Mouse (Mus musculus) gastrocnemius, postnatal 14 days (tissue): ENCODE measurements at regions not wholly inside any gene's neighbourhood (a gene's known extent, or its start where the extent isn't known, plus 50 kb on each side); places are given as distances from the start of the nearest gene placed in this dataset.

Source experiments
- DNase-seq: peaks from one replicate; pipeline ENCODE4 v3.0.0; 2021; ENCODE audit warnings: mixed read lengths
- intact Hi-C: fragments of 180-260 bp; cut with DNase I; formaldehyde crosslinking; loops from one replicate; pipeline ENCODE4 v1.15.1; 2025; ENCODE audit warnings: low total_unique reads

GRCm38 (mm10) chr9:116375658-116376357, 200.6 kb upstream of the Tgfbr2 start:
- DNase-seq = peak; percentile 90
- intact Hi-C loops = no loop called here

- intact Hi-C loops = no loop called here
- no peak for DNase-seq
These were observed 199.2 kb upstream of the Tgfbr2 start for GRCm38 (mm10) chr9:116374343-116374742.

GRCm38 (mm10) chr9:116373396-116373795, 198.2 kb upstream of the Tgfbr2 start:
- DNase-seq = no peak
- intact Hi-C loops = no loop called here

GRCm38 (mm10) chr9:116369059-116369718, 194.0 kb upstream of the Tgfbr2 start:
- intact Hi-C loops = no loop called here
- DNase-seq = no peak

GRCm38 (mm10) chr9:116366713-116367112, 191.6 kb upstream of the Tgfbr2 start:
- no peak for DNase-seq
- intact Hi-C loops = no loop called here

GRCm38 (mm10) chr9:116366193-116366592, 191.0 kb upstream of the Tgfbr2 start:
- intact Hi-C loops = no loop called here
- DNase-seq = peak; percentile 14

- intact Hi-C loops = no loop called here
- DNase-seq = no peak
These were observed 190.5 kb upstream of the Tgfbr2 start for GRCm38 (mm10) chr9:116365701-116366100.

GRCm38 (mm10) chr9:116365016-116365685, 190.0 kb upstream of the Tgfbr2 start:
- no peak for DNase-seq
- intact Hi-C loops = no loop called here

GRCm38 (mm10) chr9:116361092-116361491, 185.9 kb upstream of the Tgfbr2 start:
- intact Hi-C loops = no loop called here
- DNase-seq = no peak

- intact Hi-C loops = no loop called here
- DNase-seq = no peak
These were observed 179.0 kb upstream of the Tgfbr2 start for GRCm38 (mm10) chr9:116354056-116354732.

- DNase-seq = peak; percentile 36
- intact Hi-C loops = no loop called here
These were observed 177.8 kb upstream of the Tgfbr2 start for GRCm38 (mm10) chr9:116352801-116353494.

- intact Hi-C loops = no loop called here
- DNase-seq = no peak
These were observed 175.8 kb upstream of the Tgfbr2 start for GRCm38 (mm10) chr9:116350804-116351547.

- intact Hi-C loops = no loop called here
- no peak for DNase-seq
These were observed 171.9 kb upstream of the Tgfbr2 start for GRCm38 (mm10) chr9:116347021-116347420.

- intact Hi-C loops = no loop called here
- DNase-seq = no peak
These were observed 171.3 kb upstream of the Tgfbr2 start for GRCm38 (mm10) chr9:116346495-116346894.

GRCm38 (mm10) chr9:116343086-116343481, 167.9 kb upstream of the Tgfbr2 start:
- no peak for DNase-seq
- intact Hi-C loops = no loop called here

- DNase-seq = no peak
- intact Hi-C loops = no loop called here
These were observed 167.4 kb upstream of the Tgfbr2 start for GRCm38 (mm10) chr9:116342446-116343085.

GRCm38 (mm10) chr9:116342009-116342408, 166.8 kb upstream of the Tgfbr2 start:
- intact Hi-C loops = no loop called here
- DNase-seq = no peak

GRCm38 (mm10) chr9:116340952-116341351, 165.8 kb upstream of the Tgfbr2 start:
- DNase-seq = no peak
- intact Hi-C loops = no loop called here

- intact Hi-C loops = no loop called here
- DNase-seq = no peak
These were observed 163.6 kb upstream of the Tgfbr2 start for GRCm38 (mm10) chr9:116338729-116339100.
